Mouse (Mus musculus): Measurements from ENCODE around the gene Emilin1. TPM values are rescaled to one million over a fixed set of nuclear protein-coding genes. Genes with fewer than 3 reads are reported as not detected.
A peak's percentile ranks its signal among the peaks of the same experiment; 100 is the strongest.

Emilin1 gene
- polyA plus RNA-seq, 1 experiment from 2014 or later: 244 TPM

GRCm38 (mm10) chr5:30926073-30926472, 12.9 kb downstream of the Emilin1 start:
- no peaks in the 10 kb centered on the region for H3K9me3 ChIP-seq (replicated peaks)
- ATAC-seq (ENCODE audit: insufficient number of reproducible peaks, low FRiP score, low TSS enrichment, low read depth): no peak
- peaks cover 26% of the 10 kb centered on the region for H3K4me1 ChIP-seq
- no peak overlapping the region for H3K4me2 ChIP-seq (replicated peaks)
- H3K27me3 ChIP-seq: no peaks in the 10 kb centered on the region
- no peak overlapping the region for H3K4me3 ChIP-seq (replicated peaks)
- H3K27ac ChIP-seq (replicated peaks): no peak overlapping the region
- H3K9ac ChIP-seq: no peak overlapping the region
- H3K36me3 ChIP-seq: peaks cover 3% of the 10 kb centered on the region; the same call in 1 of the 2 replicates
- 79% methylated on average over 2 of the region's 2 CpGs for WGBS

- Histone ChIP-seq H3K36me3 (no peaks in the 10 kb centered on the region), H3K27ac (replicated peaks) (no peak overlapping the region), H3K27me3 (no peaks in the 10 kb centered on the region), H3K4me3 (replicated peaks) (no peak overlapping the region), H3K4me1 (peaks cover 7% of the 10 kb centered on the region), H3K9ac (no peak overlapping the region), H3K4me2 (replicated peaks) (0 out of 2 replicates have a peak overlapping the region, but pooled peaks have one; percentile 21), H3K9me3 (replicated peaks) (no peaks in the 10 kb centered on the region)
- 39% methylated on average over 7 of the region's 7 CpGs for WGBS
- ATAC-seq (ENCODE audit: insufficient number of reproducible peaks, low FRiP score, low TSS enrichment, low read depth): no peak
These were observed 14.8 kb downstream of the Emilin1 start for GRCm38 (mm10) chr5:30927945-30928529.

GRCm38 (mm10) chr5:30930121-30930520, 16.9 kb downstream of the Emilin1 start:
- Histone ChIP-seq H3K4me1 (peaks cover 5% of the 10 kb centered on the region; the same call in 1 of the 2 replicates), H3K36me3 (no peaks in the 10 kb centered on the region), H3K4me2 (replicated peaks) (no peak overlapping the region), H3K9me3 (replicated peaks) (no peaks in the 10 kb centered on the region), H3K27ac (replicated peaks) (0 out of 2 replicates have a peak overlapping the region, but pooled peaks have one; percentile 17), H3K9ac (no peak overlapping the region), H3K27me3 (no peaks in the 10 kb centered on the region), H3K4me3 (replicated peaks) (no peak overlapping the region)
- ATAC-seq (ENCODE audit: insufficient number of reproducible peaks, low FRiP score, low TSS enrichment, low read depth): no peak
- 34% methylated on average over 4 of the region's 4 CpGs for WGBS

GRCm38 (mm10) chr5:30930846-30931245, 17.6 kb downstream of the Emilin1 start:
- no peaks in the 10 kb centered on the region for H3K27me3 ChIP-seq
- H3K9ac ChIP-seq: no peak overlapping the region
- no peaks in the 10 kb centered on the region for H3K9me3 ChIP-seq (replicated peaks)
- H3K4me3 ChIP-seq (replicated peaks): no peak overlapping the region
- ATAC-seq (ENCODE audit: insufficient number of reproducible peaks, low FRiP score, low TSS enrichment, low read depth): no peak
- 76% methylated on average over 6 of the region's 6 CpGs for WGBS
- no peaks in the 10 kb centered on the region for H3K36me3 ChIP-seq
- H3K4me2 ChIP-seq (replicated peaks): no peak overlapping the region
- H3K4me1 ChIP-seq: peaks cover 5% of the 10 kb centered on the region; the same call in 1 of the 2 replicates
- H3K27ac ChIP-seq (replicated peaks): peak overlapping the region; percentile 11; the same call in 1 of the 2 replicates

DNA sequence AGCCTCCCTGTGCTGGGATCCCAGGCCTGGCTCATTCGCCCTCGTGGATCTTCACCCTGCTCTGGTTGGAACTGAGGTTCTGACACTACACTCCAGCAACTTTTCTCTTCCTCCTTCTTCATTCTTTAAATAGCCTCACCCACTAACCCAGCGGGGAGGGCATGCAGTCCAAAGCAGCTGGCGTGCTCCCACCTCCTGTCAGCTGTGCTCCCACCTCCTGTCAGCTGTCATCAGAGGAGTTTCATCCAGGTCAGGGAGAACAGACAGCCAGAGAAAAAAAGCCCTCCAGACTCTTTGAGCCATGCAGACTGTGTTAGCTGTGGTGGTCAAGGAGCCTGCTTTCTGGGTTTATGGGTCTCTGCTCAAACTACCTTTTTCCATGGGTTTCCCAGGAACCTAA, 18.2 kb downstream of the Emilin1 start:
- WGBS: 75% methylated on average over 4 of the region's 4 CpGs
- H3K4me1 ChIP-seq: peaks cover 5% of the 10 kb centered on the region; the same call in 1 of the 2 replicates
- no peaks in the 10 kb centered on the region for H3K36me3 ChIP-seq
- peak overlapping the region; percentile 11 for H3K27ac ChIP-seq (replicated peaks)
- H3K9ac ChIP-seq: no peak overlapping the region
- no peak overlapping the region for H3K4me2 ChIP-seq (replicated peaks)
- H3K9me3 ChIP-seq (replicated peaks): no peaks in the 10 kb centered on the region
- no peaks in the 10 kb centered on the region for H3K27me3 ChIP-seq
- H3K4me3 ChIP-seq (replicated peaks): no peak overlapping the region
- no peak for ATAC-seq (ENCODE audit: insufficient number of reproducible peaks, low FRiP score, low TSS enrichment, low read depth)

DNA sequence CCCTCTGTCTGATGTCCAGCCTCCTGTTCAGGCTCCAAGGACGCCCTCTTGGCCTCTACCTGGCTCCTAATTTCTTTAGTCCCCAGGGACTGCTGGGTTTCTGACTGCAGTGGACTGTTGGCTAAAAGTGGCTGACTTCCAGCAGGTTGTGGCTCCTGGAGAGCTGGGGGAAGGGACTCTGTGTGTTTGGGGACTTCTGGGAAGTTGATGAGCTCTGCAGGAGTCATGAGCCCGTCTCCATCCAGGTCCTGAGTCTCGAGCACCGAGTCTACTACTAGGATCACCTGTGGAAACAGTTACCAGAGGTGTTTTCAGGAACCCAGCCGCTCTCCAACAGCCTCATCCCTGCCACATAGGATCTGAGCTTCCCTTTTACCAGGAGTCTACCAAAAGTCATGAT, 20.5 kb downstream of the Emilin1 start:
- no peak for ATAC-seq (ENCODE audit: insufficient number of reproducible peaks, low FRiP score, low TSS enrichment, low read depth)
- H3K9ac ChIP-seq: no peak overlapping the region
- no peak overlapping the region for H3K4me3 ChIP-seq (replicated peaks)
- H3K36me3 ChIP-seq: no peaks in the 10 kb centered on the region
- H3K9me3 ChIP-seq (replicated peaks): no peaks in the 10 kb centered on the region
- no peaks in the 10 kb centered on the region for H3K4me1 ChIP-seq
- WGBS: 62% methylated on average over 5 of the region's 5 CpGs
- H3K4me2 ChIP-seq (replicated peaks): no peak overlapping the region
- no peaks in the 10 kb centered on the region for H3K27me3 ChIP-seq
- no peak overlapping the region for H3K27ac ChIP-seq (replicated peaks)

GRCm38 (mm10) chr5:30934725-30935461, 21.7 kb downstream of the Emilin1 start:
- H3K4me1 ChIP-seq: no peaks in the 10 kb centered on the region
- no peaks in the 10 kb centered on the region for H3K9me3 ChIP-seq (replicated peaks)
- no peaks in the 10 kb centered on the region for H3K27me3 ChIP-seq
- no peak overlapping the region for H3K4me2 ChIP-seq (replicated peaks)
- no peak for ATAC-seq (ENCODE audit: insufficient number of reproducible peaks, low FRiP score, low TSS enrichment, low read depth)
- no peak overlapping the region for H3K27ac ChIP-seq (replicated peaks)
- WGBS: 83% methylated on average over 5 of the region's 5 CpGs
- no peak overlapping the region for H3K9ac ChIP-seq
- H3K36me3 ChIP-seq: no peaks in the 10 kb centered on the region
- H3K4me3 ChIP-seq (replicated peaks): no peak overlapping the region

- peaks cover 7% of the 10 kb centered on the region for H3K4me1 ChIP-seq
- peaks cover 3% of the 10 kb centered on the region; the same call in 1 of the 2 replicates for H3K27me3 ChIP-seq
- H3K4me3 ChIP-seq (replicated peaks): no peak overlapping the region
- no peaks in the 10 kb centered on the region for H3K36me3 ChIP-seq
- no peak overlapping the region for H3K4me2 ChIP-seq (replicated peaks)
- no peak for ATAC-seq (ENCODE audit: insufficient number of reproducible peaks, low FRiP score, low TSS enrichment, low read depth)
- no peaks in the 10 kb centered on the region for H3K9me3 ChIP-seq (replicated peaks)
- no peak overlapping the region for H3K27ac ChIP-seq (replicated peaks)
- WGBS: 93% methylated on average over 2 of the region's 2 CpGs
- no peak overlapping the region for H3K9ac ChIP-seq
These were observed 29.8 kb downstream of the Emilin1 start for GRCm38 (mm10) chr5:30943004-30943403.

- no peaks in the 10 kb centered on the region for H3K36me3 ChIP-seq
- peaks cover 3% of the 10 kb centered on the region; the same call in 1 of the 2 replicates for H3K27me3 ChIP-seq
- H3K4me2 ChIP-seq (replicated peaks): 0 out of 2 replicates have a peak overlapping the region, but pooled peaks have one; percentile 87
- H3K9me3 ChIP-seq (replicated peaks): no peaks in the 10 kb centered on the region
- H3K4me1 ChIP-seq: peaks cover 15% of the 10 kb centered on the region
- H3K27ac ChIP-seq (replicated peaks): no peak overlapping the region
- no peak overlapping the region for H3K4me3 ChIP-seq (replicated peaks)
- H3K9ac ChIP-seq: no peak overlapping the region
- ATAC-seq (ENCODE audit: insufficient number of reproducible peaks, low FRiP score, low TSS enrichment, low read depth): no peak
- 88% methylated on average over 6 of the region's 6 CpGs for WGBS
These were observed 31.1 kb downstream of the Emilin1 start for GRCm38 (mm10) chr5:30944344-30944743.

- H3K27me3 ChIP-seq: peaks cover 3% of the 10 kb centered on the region; the same call in 1 of the 2 replicates
- ATAC-seq (ENCODE audit: insufficient number of reproducible peaks, low FRiP score, low TSS enrichment, low read depth): peak; percentile 22; the same call in 1 of the 2 replicates
- H3K9me3 ChIP-seq (replicated peaks): no peaks in the 10 kb centered on the region
- WGBS: 5% methylated on average over 44 of the region's 44 CpGs
- 0 out of 2 replicates have a peak within 1 kb of the TSS, but pooled peaks have one; percentile 12 for H3K9ac ChIP-seq
- H3K4me1 ChIP-seq: peaks cover 20% of the 10 kb centered on the region
- H3K4me3 ChIP-seq (replicated peaks): peak within 1 kb of the TSS; percentile 47
- no peak within 1 kb of the TSS for H3K27ac ChIP-seq (replicated peaks)
- H3K4me2 ChIP-seq (replicated peaks): peak within 1 kb of the TSS; percentile 87
- no peaks in the 10 kb centered on the region for H3K36me3 ChIP-seq
These were observed 32.0 kb downstream of the Emilin1 start, which contains the start of gene Cgref1 for GRCm38 (mm10) chr5:30944956-30945781. Gene Cgref1 (minus strand): TSS chr5:30945591.

DNA sequence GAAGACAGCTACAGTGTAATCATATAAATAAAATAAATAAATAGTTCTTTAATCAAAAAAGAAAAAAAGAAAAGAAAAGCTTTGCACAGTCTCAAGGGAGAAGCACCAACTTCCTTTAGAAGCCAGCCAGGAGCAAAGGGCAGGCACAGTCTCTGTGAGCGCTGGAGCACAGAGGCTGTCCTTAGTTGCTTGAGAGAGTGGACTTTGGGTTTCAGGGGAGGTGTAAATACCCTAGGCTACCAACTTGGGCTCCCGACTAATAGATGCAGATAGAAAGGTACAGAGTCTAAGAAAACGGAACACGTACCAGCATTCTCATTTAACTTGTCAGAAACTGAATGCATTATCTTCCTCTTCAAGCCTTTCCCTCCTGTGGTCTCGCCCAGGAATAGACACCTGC, 35.4 kb downstream of the Emilin1 start:
- 74% methylated on average over 5 of the region's 5 CpGs for WGBS
- H3K4me2 ChIP-seq (replicated peaks): 0 out of 2 replicates have a peak overlapping the region, but pooled peaks have one; percentile 86
- H3K36me3 ChIP-seq: peaks cover 15% of the 10 kb centered on the region
- H3K27ac ChIP-seq (replicated peaks): no peak overlapping the region; the same call in 1 of the 2 replicates
- H3K9ac ChIP-seq: no peak overlapping the region
- H3K4me3 ChIP-seq (replicated peaks): no peak overlapping the region
- peaks cover 3% of the 10 kb centered on the region; the same call in 1 of the 2 replicates for H3K27me3 ChIP-seq
- no peaks in the 10 kb centered on the region for H3K9me3 ChIP-seq (replicated peaks)
- H3K4me1 ChIP-seq: peaks cover 28% of the 10 kb centered on the region
- no peak for ATAC-seq (ENCODE audit: insufficient number of reproducible peaks, low FRiP score, low TSS enrichment, low read depth)

All from embryonic facial prominence, embryonic 15.5 days (tissue).